Mouse (Mus musculus): Measurements from ENCODE around the gene Kcnk3.

GRCm38 (mm10) chr5:30624908-30625307, 36.9 kb downstream of the Kcnk3 start:
- TF ChIP-seq POLR2A (IDR thresholded peaks at IDR 0.05; ENCODE audit: control insufficient read depth, low read depth, low read length) (no peak), CTCF (IDR thresholded peaks at IDR 0.05; ENCODE audit: control insufficient read depth, insufficient read depth, insufficient replicate concordance, low read depth, low read length) (no peak)
